Mouse (Mus musculus) urinary bladder, postnatal 10 days (tissue): ENCODE results near the gene Slc7a11.

ENCODE experiments used
- DNase-seq: peaks from one replicate; pipeline ENCODE4 v3.0.0; 2022; ENCODE audit warnings: low spot score

The Slc7a11 gene

GRCm38 (mm10) chr3:49984795-49985194 is 458.6 kb downstream of the Slc7a11 start:
- DNase-seq, result no peak

GRCm38 (mm10) chr3:49983429-49984268 is 459.8 kb downstream of the Slc7a11 start:
- no peak for DNase-seq

GRCm38 (mm10) chr3:49973994-49974393 is 469.4 kb downstream of the Slc7a11 start:
- DNase-seq, result no peak

- DNase-seq, result no peak
These were observed 477.8 kb downstream of the Slc7a11 start for GRCm38 (mm10) chr3:49965569-49965968.

- no peak for DNase-seq
These were observed 482.8 kb downstream of the Slc7a11 start for GRCm38 (mm10) chr3:49960581-49960980.

- DNase-seq, result no peak
These were observed 496.6 kb downstream of the Slc7a11 start for GRCm38 (mm10) chr3:49946845-49947244.

GRCm38 (mm10) chr3:49944783-49945182 is 498.6 kb downstream of the Slc7a11 start:
- DNase-seq, result no peak

- no peak for DNase-seq
These were observed 505.8 kb downstream of the Slc7a11 start for GRCm38 (mm10) chr3:49937611-49938010.

- DNase-seq, result no peak
These were observed 513.9 kb downstream of the Slc7a11 start for GRCm38 (mm10) chr3:49929496-49929895.

GRCm38 (mm10) chr3:49928509-49929263 is 514.7 kb downstream of the Slc7a11 start:
- no peak for DNase-seq

- DNase-seq, result no peak
These were observed 529.5 kb downstream of the Slc7a11 start for GRCm38 (mm10) chr3:49913929-49914328.

GRCm38 (mm10) chr3:49910922-49911321 is 532.5 kb downstream of the Slc7a11 start:
- no peak for DNase-seq

GRCm38 (mm10) chr3:49908426-49909341 is 534.7 kb downstream of the Slc7a11 start:
- no peak for DNase-seq

GRCm38 (mm10) chr3:49893945-49894344 is 549.5 kb downstream of the Slc7a11 start:
- DNase-seq, result no peak

- DNase-seq, result no peak
These were observed 556.1 kb downstream of the Slc7a11 start for GRCm38 (mm10) chr3:49887359-49887758.

- DNase-seq, result no peak
These were observed 557.0 kb downstream of the Slc7a11 start for GRCm38 (mm10) chr3:49886220-49886945.

- DNase-seq, result no peak
These were observed 562.9 kb downstream of the Slc7a11 start for GRCm38 (mm10) chr3:49880496-49880895.

GRCm38 (mm10) chr3:49870786-49871185 is 572.6 kb downstream of the Slc7a11 start:
- no peak for DNase-seq

GRCm38 (mm10) chr3:49867951-49868584 is 575.3 kb downstream of the Slc7a11 start:
- DNase-seq, result no peak

- no peak for DNase-seq
These were observed 576.1 kb downstream of the Slc7a11 start for GRCm38 (mm10) chr3:49867147-49867950.
